Mouse (Mus musculus) lung, postnatal 0 days (tissue): Measurements from ENCODE around the gene Plaa.

Experiments used
- CTCF ChIP-seq: IDR thresholded peaks from 2 replicates; pipeline ENCODE4 v1.5.1; 2016; ENCODE audit warnings: antibody characterized with exemption, mild to moderate bottlenecking
- EP300 ChIP-seq: IDR thresholded peaks from 2 replicates; pipeline ENCODE4 v1.6.1; 2016; ENCODE audit warnings: antibody characterized with exemption, mild to moderate bottlenecking, control low read depth

DNA sequence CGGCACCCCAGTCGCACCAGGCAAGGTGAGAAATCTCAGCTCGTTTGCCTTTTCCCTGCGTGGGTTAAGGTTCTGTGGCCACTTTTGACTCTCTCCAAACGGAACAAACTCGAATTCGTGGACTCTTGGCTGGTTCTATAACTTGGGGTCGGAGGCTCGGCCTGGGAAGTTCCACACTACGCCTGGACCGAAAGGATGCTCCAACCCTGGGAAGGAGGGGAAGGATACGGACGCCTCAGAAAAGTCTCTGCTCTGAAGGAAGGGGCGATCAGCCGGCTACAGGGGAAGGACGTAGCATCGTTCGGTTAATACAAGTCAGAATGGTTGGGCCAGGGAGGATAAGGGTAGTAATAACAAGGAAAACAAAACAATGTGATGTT, 11.6 kb upstream of the Plaa start:
- TF ChIP-seq CTCF, result no peak
- no peak for TF ChIP-seq EP300
